Mouse (Mus musculus) forebrain, embryonic 13.5 days (tissue): ENCODE results near the gene Sema4c. TPM values are rescaled to one million over a fixed set of nuclear protein-coding genes. Genes with fewer than 3 reads are reported as not detected.

Experiments used
- ATAC-seq: fragments of 200-750 bp; cut with Nextera tagmentation; 2 replicates; pipeline ENCODE4 v1.8.0; 2017
- H3K27ac ChIP-seq: fragments of 300-500 bp; sonication (generic); 2 replicates; pipeline ENCODE4 v1.5.1; 2015; ENCODE audit warnings: inconsistent platforms, mild to moderate bottlenecking, moderate library complexity
- H3K27me3 ChIP-seq: fragments of 300-500 bp; sonication (generic); 2 replicates; pipeline ENCODE4 v1.6.1; 2015; ENCODE audit warnings: mild to moderate bottlenecking, inconsistent platforms
- H3K36me3 ChIP-seq: fragments of 300-500 bp; sonication (generic); 2 replicates; pipeline ENCODE4 v1.6.1; 2015; ENCODE audit warnings: mild to moderate bottlenecking, inconsistent platforms; ENCODE audit not compliant: poor library complexity, severe bottlenecking
- H3K4me1 ChIP-seq: fragments of 300-500 bp; sonication (generic); 2 replicates; pipeline ENCODE4 v1.6.1; 2015; ENCODE audit warnings: inconsistent platforms
- H3K4me2 ChIP-seq: fragments of 300-500 bp; sonication (generic); 2 replicates; pipeline ENCODE4 v1.6.1; 2015; ENCODE audit warnings: inconsistent platforms, mild to moderate bottlenecking, moderate library complexity
- H3K4me3 ChIP-seq: fragments of 300-500 bp; sonication (generic); 2 replicates; pipeline ENCODE4 v1.5.1; 2015; ENCODE audit warnings: mild to moderate bottlenecking, inconsistent platforms
- H3K9ac ChIP-seq: fragments of 300-500 bp; sonication (generic); 2 replicates; pipeline ENCODE4 v1.6.1; 2015; ENCODE audit warnings: mild to moderate bottlenecking, inconsistent platforms
- H3K9me3 ChIP-seq: fragments of 300-500 bp; sonication (generic); replicated peaks from 2 replicates; pipeline ENCODE4 v1.6.1; 2016; ENCODE audit warnings: inconsistent platforms
- WGBS: fragments of 180-500 bp; shearing (Covaris S2); methylation state at CpG from one replicate; pipeline ENCODE4 v1.1.7; 2015; 5-methylcytosine and 5-hydroxymethylcytosine counted together
- polyA plus RNA-seq: library from polyadenylated mRNA; unstranded; fragments of >200 nt; fragmentation: Nextera tagmentation; extraction: Ambion mirVana; gene quantifications from 2 replicates; pipeline ENCODE4 v1.2.1, GENCODE M21; 2015

The Sema4c gene
- polyA plus RNA-seq, 1 experiment from 2014 or later, result 27.3 TPM

GRCm38 (mm10) chr1:36528351-36528750 is 29.8 kb downstream of the Sema4c start:
- Histone ChIP-seq H3K9me3 (no peaks in the 10 kb centered on the region), H3K4me3 (no peak overlapping the region), H3K4me1 (peaks cover 44% of the 10 kb centered on the region), H3K27ac (peak overlapping the region; percentile 87), H3K36me3 (peaks cover 47% of the 10 kb centered on the region), H3K9ac (no peak overlapping the region), H3K4me2 (no peak overlapping the region), H3K27me3 (no peaks in the 10 kb centered on the region)
- peak; percentile 73 for ATAC-seq
- WGBS, result 3% methylated on average over 1 of the region's 1 CpGs

GRCm38 (mm10) chr1:36526903-36527302 is 31.2 kb downstream of the Sema4c start:
- Histone ChIP-seq H3K9me3 (no peaks in the 10 kb centered on the region), H3K4me2 (no peak overlapping the region), H3K27me3 (no peaks in the 10 kb centered on the region), H3K4me3 (no peak overlapping the region), H3K9ac (no peak overlapping the region), H3K36me3 (peaks cover 60% of the 10 kb centered on the region), H3K27ac (peak overlapping the region; percentile 19; the same call in 1 of the 2 replicates), H3K4me1 (peaks cover 53% of the 10 kb centered on the region)
- WGBS, result 91% methylated on average over 10 of the region's 10 CpGs
- no peak for ATAC-seq

- H3K27me3 ChIP-seq, result no peaks in the 10 kb centered on the region
- no peaks in the 10 kb centered on the region for H3K9me3 ChIP-seq
- no peak overlapping the region for H3K4me3 ChIP-seq
- no peak overlapping the region for H3K9ac ChIP-seq
- H3K4me2 ChIP-seq, result no peak overlapping the region
- no peak for ATAC-seq
- WGBS, result 93% methylated on average over 12 of the region's 12 CpGs
- no peak overlapping the region for H3K27ac ChIP-seq
- H3K36me3 ChIP-seq, result peaks cover 64% of the 10 kb centered on the region
- H3K4me1 ChIP-seq, result peaks cover 50% of the 10 kb centered on the region
Measured at GRCm38 (mm10) chr1:36525774-36526173, 32.4 kb downstream of the Sema4c start.

- Histone ChIP-seq H3K27me3 (no peaks in the 10 kb centered on the region), H3K9ac (no peak overlapping the region), H3K4me2 (no peak overlapping the region), H3K4me1 (peaks cover 39% of the 10 kb centered on the region), H3K9me3 (no peaks in the 10 kb centered on the region), H3K36me3 (peaks cover 81% of the 10 kb centered on the region), H3K27ac (peak overlapping the region; percentile 83), H3K4me3 (no peak overlapping the region)
- no peak for ATAC-seq
- 85% methylated on average over 5 of the region's 5 CpGs for WGBS
Measured at GRCm38 (mm10) chr1:36524058-36524457, 34.1 kb downstream of the Sema4c start.

GRCm38 (mm10) chr1:36523332-36524013 is 34.7 kb downstream of the Sema4c start:
- Histone ChIP-seq H3K4me2 (no peak overlapping the region), H3K9me3 (no peaks in the 10 kb centered on the region), H3K27me3 (no peaks in the 10 kb centered on the region), H3K27ac (peak overlapping the region; percentile 83), H3K4me1 (peaks cover 34% of the 10 kb centered on the region), H3K9ac (no peak overlapping the region), H3K4me3 (no peak overlapping the region), H3K36me3 (peaks cover 87% of the 10 kb centered on the region)
- WGBS, result 47% methylated on average over 9 of the region's 9 CpGs
- ATAC-seq, result peak; percentile 48

- peaks cover 28% of the 10 kb centered on the region for H3K4me1 ChIP-seq
- no peak overlapping the region for H3K9ac ChIP-seq
Measured at GRCm38 (mm10) chr1:36522210-36522609, 35.9 kb downstream of the Sema4c start.

GRCm38 (mm10) chr1:36519626-36520025 is 38.5 kb downstream of the Sema4c start:
- H3K9ac ChIP-seq, result no peak overlapping the region
- peaks cover 41% of the 10 kb centered on the region for H3K4me1 ChIP-seq
- H3K4me2 ChIP-seq, result no peak overlapping the region
- no peaks in the 10 kb centered on the region for H3K27me3 ChIP-seq
- 92% methylated on average over 11 of the region's 11 CpGs for WGBS
- no peak for ATAC-seq
- H3K27ac ChIP-seq, result no peak overlapping the region
- H3K36me3 ChIP-seq, result peaks cover 84% of the 10 kb centered on the region
- no peaks in the 10 kb centered on the region for H3K9me3 ChIP-seq
- H3K4me3 ChIP-seq, result no peak overlapping the region

More at GRCm38 (mm10) chr1:36522210-36522609, 35.9 kb downstream of the Sema4c start:
- H3K9me3 ChIP-seq, result no peaks in the 10 kb centered on the region
- no peak overlapping the region for H3K4me2 ChIP-seq
- no peak for ATAC-seq
- 95% methylated on average over 7 of the region's 7 CpGs for WGBS
- H3K27me3 ChIP-seq, result no peaks in the 10 kb centered on the region
- H3K27ac ChIP-seq, result no peak overlapping the region
- H3K4me3 ChIP-seq, result no peak overlapping the region
- peaks cover 99% of the 10 kb centered on the region for H3K36me3 ChIP-seq

GRCm38 (mm10) chr1:36518259-36518658 is 39.9 kb downstream of the Sema4c start:
- Histone ChIP-seq H3K4me2 (no peak overlapping the region), H3K27ac (no peak overlapping the region), H3K9me3 (no peaks in the 10 kb centered on the region), H3K4me3 (no peak overlapping the region), H3K27me3 (no peaks in the 10 kb centered on the region), H3K9ac (no peak overlapping the region), H3K4me1 (peaks cover 48% of the 10 kb centered on the region), H3K36me3 (peaks cover 70% of the 10 kb centered on the region)
- WGBS, result 89% methylated on average over 3 of the region's 3 CpGs
- ATAC-seq, result no peak

GRCm38 (mm10) chr1:36513718-36514117 is 44.4 kb downstream of the Sema4c start:
- Histone ChIP-seq H3K9ac (peak overlapping the region; percentile 91; the same call in 1 of the 2 replicates), H3K4me3 (peak overlapping the region; percentile 96), H3K36me3 (peaks cover 26% of the 10 kb centered on the region), H3K4me1 (peaks cover 44% of the 10 kb centered on the region), H3K27me3 (no peaks in the 10 kb centered on the region), H3K4me2 (peak overlapping the region; percentile 94), H3K27ac (peak overlapping the region; percentile 46), H3K9me3 (no peaks in the 10 kb centered on the region)
- ATAC-seq, result no peak
- 28% methylated on average over 2 of the region's 2 CpGs for WGBS

- Histone ChIP-seq H3K4me1 (peaks cover 44% of the 10 kb centered on the region), H3K27ac (peak overlapping the region; percentile 99), H3K9me3 (no peaks in the 10 kb centered on the region), H3K27me3 (no peaks in the 10 kb centered on the region), H3K9ac (peak overlapping the region; percentile 91), H3K4me2 (peak overlapping the region; percentile 94), H3K36me3 (peaks cover 22% of the 10 kb centered on the region), H3K4me3 (peak overlapping the region; percentile 96)
- ATAC-seq, result no peak
- WGBS, result 4% methylated on average over 1 of the region's 1 CpGs
Measured at GRCm38 (mm10) chr1:36513310-36513709, 44.8 kb downstream of the Sema4c start.

- Histone ChIP-seq H3K4me1 (peaks cover 43% of the 10 kb centered on the region), H3K4me2 (peak overlapping the region; percentile 94)
Measured at GRCm38 (mm10) chr1:36512966-36513280, 45.2 kb downstream of the Sema4c start.

GRCm38 (mm10) chr1:36512089-36512965 is 45.8 kb downstream of the Sema4c start:
- H3K9me3 ChIP-seq, result no peaks in the 10 kb centered on the region
- peak overlapping the region; percentile 91 for H3K9ac ChIP-seq
- under 1% methylated on average over 81 of the region's 126 CpGs for WGBS
- H3K27ac ChIP-seq, result peak overlapping the region; percentile 99
- H3K4me3 ChIP-seq, result peak overlapping the region; percentile 96
- H3K4me2 ChIP-seq, result peak overlapping the region; percentile 94
- H3K27me3 ChIP-seq, result no peaks in the 10 kb centered on the region
- H3K4me1 ChIP-seq, result peaks cover 37% of the 10 kb centered on the region
- ATAC-seq, result peak; percentile 68
- H3K36me3 ChIP-seq, result peaks cover 18% of the 10 kb centered on the region

More at GRCm38 (mm10) chr1:36512966-36513280, 45.2 kb downstream of the Sema4c start:
- peaks cover 18% of the 10 kb centered on the region for H3K36me3 ChIP-seq
- ATAC-seq, result no peak
- H3K9me3 ChIP-seq, result no peaks in the 10 kb centered on the region
- H3K27ac ChIP-seq, result peak overlapping the region; percentile 99
- WGBS, result 1% methylated on average over 16 of the region's 16 CpGs
- H3K9ac ChIP-seq, result peak overlapping the region; percentile 91
- peak overlapping the region; percentile 96 for H3K4me3 ChIP-seq
- H3K27me3 ChIP-seq, result no peaks in the 10 kb centered on the region
